Mouse (Mus musculus) ES-Bruce4 (cell line): ENCODE data around the gene Pkd2l1.

Experiments used
- CTCF ChIP-seq: IDR thresholded peaks from one replicate; pipeline ENCODE4 v1.8.1; 2011; ENCODE audit warnings: low read depth, low read length
- POLR2A ChIP-seq: IDR thresholded peaks from one replicate; pipeline ENCODE4 v1.8.1; 2011; ENCODE audit warnings: low read length; ENCODE audit not compliant: insufficient read depth

GRCm38 (mm10) chr19:44132917-44133316, 59.3 kb downstream of the Pkd2l1 start:
- TF ChIP-seq POLR2A (no peak), CTCF (no peak)
